Mouse (Mus musculus) liver, embryonic 11.5 days (tissue): ENCODE results near the gene Hist2h3c1. TPM values are rescaled to one million over a fixed set of nuclear protein-coding genes. Genes with fewer than 3 reads are reported as not detected.
A peak's percentile ranks its signal among the peaks of the same experiment; 100 is the strongest.
"Not testable (repeated sequence)": the region's sequence is repeated elsewhere in the genome, so short reads cannot be mapped to it uniquely, and the experiment has no call there.

Experiments used
- ATAC-seq: fragments of 200-750 bp; cut with Nextera tagmentation; replicated peaks from 2 replicates; pipeline ENCODE4 v1.8.0; 2017; ENCODE audit warnings: moderate number of reproducible peaks, mild to moderate bottlenecking, moderate TSS enrichment, moderate library complexity; ENCODE audit not compliant: low FRiP score
- DNase-seq: peaks from one replicate; pipeline ENCODE4 v3.0.0-alpha.2; 2017; ENCODE audit warnings: low spot score
- H3K27ac ChIP-seq: fragments of 300-500 bp; sonication (generic); 2 replicates; pipeline ENCODE4 v1.5.1; 2014; ENCODE audit warnings: mild to moderate bottlenecking, low read depth, low read length, control low read depth
- H3K27me3 ChIP-seq: fragments of 300-500 bp; sonication (generic); replicated peaks from 2 replicates; pipeline ENCODE4 v1.6.1; 2014; ENCODE audit warnings: low read length, mixed read lengths; ENCODE audit not compliant: control insufficient read depth, insufficient read depth
- H3K36me3 ChIP-seq: fragments of 300-500 bp; sonication (generic); 2 replicates; pipeline ENCODE4 v1.6.1; 2014; ENCODE audit warnings: mild to moderate bottlenecking, low read length, moderate library complexity, mixed read lengths; ENCODE audit not compliant: control insufficient read depth, insufficient read depth
- H3K4me1 ChIP-seq: fragments of 300-500 bp; sonication (generic); replicated peaks from 2 replicates; pipeline ENCODE4 v1.6.1; 2014; ENCODE audit warnings: low read length, mixed read lengths; ENCODE audit not compliant: control insufficient read depth, insufficient read depth
- H3K4me2 ChIP-seq: fragments of 300-500 bp; sonication (generic); 2 replicates; pipeline ENCODE4 v1.6.1; 2014; ENCODE audit warnings: mild to moderate bottlenecking, control low read depth, moderate library complexity
- H3K4me3 ChIP-seq: fragments of 300-500 bp; sonication (generic); 2 replicates; pipeline ENCODE4 v1.5.1; 2014; ENCODE audit warnings: low read depth, low read length, control low read depth
- H3K9ac ChIP-seq: fragments of 300-500 bp; sonication (generic); 2 replicates; pipeline ENCODE4 v1.6.1; 2014; ENCODE audit warnings: low read depth, low read length, control low read depth
- H3K9me3 ChIP-seq: fragments of 300-500 bp; sonication (generic); 2 replicates; pipeline ENCODE4 v1.6.1; 2016; ENCODE audit warnings: low read length, inconsistent platforms, mixed read lengths; ENCODE audit not compliant: control insufficient read depth
- WGBS: fragments of 180-500 bp; shearing (Covaris S2); extraction: QIAGEN DNeasy Blood & Tissue Kit; methylation state at CpG from one replicate; pipeline ENCODE4 v1.1.7; 2014; 5-methylcytosine and 5-hydroxymethylcytosine counted together
- polyA plus RNA-seq: library from polyadenylated mRNA; unstranded; fragments of >200 nt; fragmentation: Nextera tagmentation; extraction: Ambion mirVana; gene quantifications from 2 replicates; pipeline ENCODE4 v1.2.1, GENCODE M21; 2014

Gene Hist2h3c1
- 0.93 and 1.5 TPM in 2 replicates for polyA plus RNA-seq

GRCm38 (mm10) chr3:96246427-96246856 is at the start of gene Hist2h3c1:
TSS of gene Hist2h3c1 (plus strand) at chr3:96246685.
- peak within 1 kb of the TSS; percentile 54 for H3K4me3 ChIP-seq
- peak; percentile 85 for ATAC-seq
- H3K9ac ChIP-seq, result peak within 1 kb of the TSS; percentile 78
- not testable (repeated sequence) for H3K36me3 ChIP-seq, H3K27me3 ChIP-seq, H3K9me3 ChIP-seq, DNase-seq
- WGBS, result 2% methylated on average over 12 of the region's 47 CpGs
- peaks cover 23% of the 10 kb centered on the region for H3K4me1 ChIP-seq
- H3K4me2 ChIP-seq, result peak within 1 kb of the TSS; percentile 85
- peak within 1 kb of the TSS; percentile 96 for H3K27ac ChIP-seq

- under 1% methylated on average over 50 of the region's 50 CpGs for WGBS
These were observed 49.2 kb upstream of the Hist2h3c1 start for GRCm38 (mm10) chr3:96197129-96197749.

GRCm38 (mm10) chr3:96198181-96198580 is 48.3 kb upstream of the Hist2h3c1 start:
- Histone ChIP-seq H3K9me3 (peaks cover 2% of the 10 kb centered on the region; the same call in 1 of the 2 replicates), H3K9ac (peak overlapping the region; percentile 68), H3K4me3 (peak overlapping the region; percentile 68), H3K4me1 (peaks cover 13% of the 10 kb centered on the region), H3K4me2 (peak overlapping the region; percentile 96), H3K36me3 (0 out of 2 replicates have a peak, but pooled peaks cover 2% of the 10 kb centered on the region), H3K27me3 (no peaks in the 10 kb centered on the region), H3K27ac (peak overlapping the region; percentile 54)
- DNase-seq (no peak), ATAC-seq (peak; percentile 50)
- WGBS, result 4% methylated on average over 6 of the region's 6 CpGs

More at GRCm38 (mm10) chr3:96197129-96197749, 49.2 kb upstream of the Hist2h3c1 start:
- Histone ChIP-seq H3K9me3 (peaks cover 2% of the 10 kb centered on the region; the same call in 1 of the 2 replicates), H3K36me3 (0 out of 2 replicates have a peak, but pooled peaks cover 2% of the 10 kb centered on the region), H3K4me3 (peak overlapping the region; percentile 68), H3K4me2 (peak overlapping the region; percentile 96), H3K9ac (peak overlapping the region; percentile 95), H3K27ac (peak overlapping the region; percentile 90), H3K27me3 (no peaks in the 10 kb centered on the region), H3K4me1 (peaks cover 13% of the 10 kb centered on the region)
- DNase-seq, result peak; percentile 85
- peak; percentile 92 for ATAC-seq

- H3K27ac ChIP-seq, DNase-seq, H3K4me3 ChIP-seq, H3K27me3 ChIP-seq, ATAC-seq, H3K36me3 ChIP-seq, H3K9me3 ChIP-seq: not testable (repeated sequence)
- Histone ChIP-seq H3K9ac (peak overlapping the region; percentile 30; the same call in 1 of the 2 replicates), H3K4me2 (peak overlapping the region; percentile 96), H3K4me1 (peaks cover 13% of the 10 kb centered on the region)
- WGBS, result 21% methylated on average over 6 of the region's 8 CpGs
These were observed 47.8 kb upstream of the Hist2h3c1 start for GRCm38 (mm10) chr3:96198601-96199251.

- H3K27me3 ChIP-seq, result no peaks in the 10 kb centered on the region
- 0 out of 2 replicates have a peak, but pooled peaks cover 2% of the 10 kb centered on the region for H3K36me3 ChIP-seq
- no peak overlapping the region for H3K4me2 ChIP-seq
- WGBS, result 42% methylated on average over 2 of the region's 2 CpGs
- H3K4me3 ChIP-seq, result no peak overlapping the region
- peaks cover 2% of the 10 kb centered on the region; the same call in 1 of the 2 replicates for H3K9me3 ChIP-seq
- peaks cover 13% of the 10 kb centered on the region for H3K4me1 ChIP-seq
- H3K27ac ChIP-seq, result no peak overlapping the region
- no peak for ATAC-seq
- no peak for DNase-seq
- no peak overlapping the region for H3K9ac ChIP-seq
These were observed 46.8 kb upstream of the Hist2h3c1 start for GRCm38 (mm10) chr3:96199731-96200130.

- ATAC-seq, result no peak
- Histone ChIP-seq H3K4me3 (no peak overlapping the region), H3K4me2 (no peak overlapping the region), H3K4me1 (no peaks in the 10 kb centered on the region; the same call in 1 of the 2 replicates), H3K36me3 (no peaks in the 10 kb centered on the region), H3K9me3 (no peaks in the 10 kb centered on the region), H3K27ac (no peak overlapping the region), H3K9ac (no peak overlapping the region), H3K27me3 (no peaks in the 10 kb centered on the region)
- no peak for DNase-seq
- WGBS, result 80% methylated on average over 3 of the region's 3 CpGs
These were observed 38.7 kb upstream of the Hist2h3c1 start for GRCm38 (mm10) chr3:96207819-96208218.

- Histone ChIP-seq H3K27ac (no peak overlapping the region), H3K4me1 (no peaks in the 10 kb centered on the region; the same call in 1 of the 2 replicates), H3K4me3 (no peak overlapping the region), H3K4me2 (no peak overlapping the region), H3K27me3 (no peaks in the 10 kb centered on the region), H3K9ac (no peak overlapping the region), H3K36me3 (no peaks in the 10 kb centered on the region), H3K9me3 (no peaks in the 10 kb centered on the region)
- no peak for ATAC-seq
- 28% methylated on average over 15 of the region's 15 CpGs for WGBS
- no peak for DNase-seq
These were observed 37.2 kb upstream of the Hist2h3c1 start for GRCm38 (mm10) chr3:96209242-96209641.

- ATAC-seq, result 0 out of 2 replicates have a peak, but pooled peaks have one; percentile 3
- DNase-seq, result peak; percentile 64
- 0% methylated on average over 12 of the region's 12 CpGs for WGBS
- peak overlapping the region; percentile 100 for H3K27ac ChIP-seq
- peak overlapping the region; percentile 92 for H3K4me2 ChIP-seq
- no peaks in the 10 kb centered on the region for H3K27me3 ChIP-seq
- H3K36me3 ChIP-seq, result no peaks in the 10 kb centered on the region
- H3K9ac ChIP-seq, result peak overlapping the region; percentile 98
- peaks cover 22% of the 10 kb centered on the region for H3K4me1 ChIP-seq
- peak overlapping the region; percentile 61 for H3K4me3 ChIP-seq
- no peaks in the 10 kb centered on the region for H3K9me3 ChIP-seq
These were observed 27.3 kb upstream of the Hist2h3c1 start for GRCm38 (mm10) chr3:96219191-96219641.
